Mouse (Mus musculus): ENCODE results near the gene Siah1b.

DNA sequence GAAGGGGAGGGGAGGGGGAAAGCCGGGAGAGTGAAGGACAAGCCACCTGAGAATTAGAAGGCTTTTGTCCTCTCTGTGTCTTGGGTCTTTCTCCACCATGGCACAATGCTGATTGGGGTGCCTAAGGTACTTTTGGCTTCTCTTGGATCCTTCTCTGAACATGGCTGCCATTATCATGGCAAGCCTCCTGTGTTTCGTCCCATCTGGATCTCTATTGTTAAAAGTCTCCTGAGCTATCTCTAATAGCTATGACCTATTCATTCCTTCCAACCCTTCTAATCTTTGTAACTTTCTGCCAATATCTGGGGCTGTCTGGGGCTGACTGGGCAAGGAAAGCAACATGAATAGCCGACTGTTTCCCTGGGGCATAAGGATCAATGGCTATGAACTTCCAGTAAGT lies 17.8 kb downstream of the Siah1b start:
- TF ChIP-seq CTCF (IDR thresholded peaks at IDR 0.05): no peak
- no peak for TF ChIP-seq EP300 (IDR thresholded peaks at IDR 0.05)

Data from lung, postnatal 0 days (tissue).